Mouse (Mus musculus): ENCODE results near the gene Cdkn2d. TPM values are rescaled to one million over a fixed set of nuclear protein-coding genes. Genes with fewer than 3 reads are reported as not detected.
"Not testable (repeated sequence)": the region's sequence is repeated elsewhere in the genome, so short reads cannot be mapped to it uniquely, and the experiment has no call there.

The Cdkn2d gene
- 10 to 100 TPM; 66.6 to 73.9 TPM for total RNA-seq (2021)

DNA sequence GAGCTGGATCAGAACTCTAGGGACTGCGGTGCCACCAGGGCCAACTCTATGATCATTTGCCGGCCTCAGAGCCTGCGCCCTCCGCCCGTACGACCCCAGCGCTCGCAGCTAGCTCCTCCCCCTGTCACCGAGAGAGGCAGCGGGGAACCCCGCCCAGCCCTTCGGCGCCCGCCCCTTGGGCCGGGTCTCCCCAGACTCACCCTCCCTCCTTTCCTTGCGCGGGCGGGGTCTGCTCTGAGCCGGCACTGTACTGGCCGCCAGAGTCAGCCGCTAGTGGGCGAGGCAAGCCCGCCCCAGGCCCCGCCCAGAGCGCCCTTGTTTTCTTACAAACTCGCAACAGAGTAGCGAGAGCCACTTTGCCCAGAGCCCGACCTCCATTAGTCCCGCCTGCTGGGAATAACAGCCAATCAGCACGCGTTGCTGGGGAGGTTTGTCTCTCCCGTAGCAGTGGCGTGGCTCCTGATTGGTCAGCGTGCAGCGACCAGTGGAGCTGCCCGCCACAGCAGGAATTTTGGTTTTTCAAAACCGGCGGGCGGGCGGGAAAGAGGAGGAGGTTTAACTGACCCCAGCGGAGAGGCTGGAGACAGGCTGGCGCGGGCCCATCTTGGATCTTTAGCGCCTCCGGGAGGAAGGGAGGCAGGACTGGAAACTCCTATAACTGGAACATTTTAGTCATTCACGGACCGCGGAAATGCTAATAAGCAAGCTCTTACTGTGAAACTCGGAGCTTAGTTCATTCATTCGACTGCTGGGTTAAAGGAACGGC lies at the start of gene Cdkn2d:
Gene Cdkn2d (minus strand): TSS at position 386 of the 766 bp plus-strand sequence.
- intact Hi-C loops (cut with DNase I) = no loop called here
- DNase-seq (ENCODE audit: extremely low spot score in 1 of 2, low spot score in 2 of 2) = peak; percentile 99 to 100

DNA sequence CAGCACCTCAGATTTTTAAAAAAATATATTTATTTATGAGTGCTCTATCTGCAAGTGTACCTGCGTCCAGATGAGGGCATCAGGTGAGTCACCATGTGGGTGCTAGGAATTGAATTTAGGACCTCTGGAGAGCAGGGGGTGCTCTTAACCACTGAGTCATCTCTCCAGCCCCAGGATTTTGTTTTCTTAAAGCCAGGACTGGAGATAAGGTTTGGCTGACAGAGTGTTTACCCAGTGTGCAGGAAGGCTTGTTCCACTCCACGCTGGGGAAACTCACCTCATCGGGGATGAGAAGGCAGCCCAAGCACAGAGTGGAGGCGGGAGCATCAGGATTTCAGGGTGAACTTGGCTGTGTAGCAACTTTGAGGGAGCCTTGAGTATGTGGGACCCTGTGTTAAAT lies 49.2 kb upstream of the Cdkn2d start:
- DNase-seq (ENCODE audit: extremely low spot score in 1 of 2, low spot score in 2 of 2) = no peak
- intact Hi-C loops (cut with DNase I) = no loop called here

- DNase-seq (ENCODE audit: extremely low spot score in 1 of 2, low spot score in 2 of 2) = peak in 1 of 2 experiments; percentile 30
- intact Hi-C loops (cut with DNase I) = no loop called here
These were observed 46.4 kb upstream of the Cdkn2d start for GRCm38 (mm10) chr9:21337652-21338051.

DNA sequence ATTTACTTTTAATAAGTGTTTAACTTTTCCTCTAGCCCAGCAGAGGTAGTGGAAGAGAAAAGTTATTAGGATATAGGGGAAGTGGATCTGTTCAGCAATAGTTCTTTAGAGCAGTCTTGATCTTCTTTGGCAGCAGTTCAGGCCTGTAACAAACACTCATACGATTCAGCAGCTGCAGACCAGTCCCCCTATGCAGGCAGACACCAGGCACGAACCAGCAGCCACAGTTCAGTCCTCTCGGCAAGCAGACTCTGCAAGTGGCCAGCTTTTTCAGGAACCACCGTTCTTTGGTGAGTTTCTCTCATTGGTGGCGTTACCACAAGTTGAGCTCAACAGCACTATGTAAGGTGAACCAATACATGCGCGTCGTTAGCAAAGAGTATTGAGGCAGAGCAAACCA lies 45.3 kb upstream of the Cdkn2d start:
- no peak for DNase-seq (ENCODE audit: extremely low spot score in 1 of 2, low spot score in 2 of 2)
- intact Hi-C loops (cut with DNase I) = no loop called here

DNA sequence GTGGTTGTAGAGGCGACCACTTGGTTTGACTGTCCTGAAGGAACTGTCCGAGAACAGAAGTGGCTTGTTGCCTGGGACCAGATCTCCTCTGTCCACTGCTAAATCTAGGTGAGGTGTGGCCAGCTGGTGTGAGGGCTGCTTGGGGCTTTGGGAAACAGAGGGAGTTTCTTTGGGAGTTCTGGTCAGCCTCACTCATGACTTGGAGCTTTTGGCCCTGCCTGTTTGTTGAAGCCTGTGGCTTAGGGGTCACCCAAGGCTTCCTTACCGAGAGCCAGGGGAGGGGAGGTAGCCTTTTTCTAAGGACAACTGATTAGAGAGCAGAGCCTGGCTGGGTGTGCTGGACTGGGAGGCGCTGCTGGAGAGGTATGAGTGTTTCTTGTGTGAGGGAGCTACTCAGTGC lies 44.2 kb upstream of the Cdkn2d start:
- no peak for DNase-seq (ENCODE audit: extremely low spot score in 1 of 2, low spot score in 2 of 2)
- intact Hi-C loops (cut with DNase I) = no loop called here

GRCm38 (mm10) chr9:21334747-21335146 lies 43.5 kb upstream of the Cdkn2d start:
- intact Hi-C loops (cut with DNase I) = no loop called here

GRCm38 (mm10) chr9:21333523-21333922 lies 42.3 kb upstream of the Cdkn2d start:
- intact Hi-C loops (cut with DNase I) = no loop called here
- no peak for DNase-seq (ENCODE audit: extremely low spot score in 1 of 2, low spot score in 2 of 2)

More at GRCm38 (mm10) chr9:21334747-21335146, 43.5 kb upstream of the Cdkn2d start:
- no peak for DNase-seq (ENCODE audit: extremely low spot score in 1 of 2, low spot score in 2 of 2)

DNA sequence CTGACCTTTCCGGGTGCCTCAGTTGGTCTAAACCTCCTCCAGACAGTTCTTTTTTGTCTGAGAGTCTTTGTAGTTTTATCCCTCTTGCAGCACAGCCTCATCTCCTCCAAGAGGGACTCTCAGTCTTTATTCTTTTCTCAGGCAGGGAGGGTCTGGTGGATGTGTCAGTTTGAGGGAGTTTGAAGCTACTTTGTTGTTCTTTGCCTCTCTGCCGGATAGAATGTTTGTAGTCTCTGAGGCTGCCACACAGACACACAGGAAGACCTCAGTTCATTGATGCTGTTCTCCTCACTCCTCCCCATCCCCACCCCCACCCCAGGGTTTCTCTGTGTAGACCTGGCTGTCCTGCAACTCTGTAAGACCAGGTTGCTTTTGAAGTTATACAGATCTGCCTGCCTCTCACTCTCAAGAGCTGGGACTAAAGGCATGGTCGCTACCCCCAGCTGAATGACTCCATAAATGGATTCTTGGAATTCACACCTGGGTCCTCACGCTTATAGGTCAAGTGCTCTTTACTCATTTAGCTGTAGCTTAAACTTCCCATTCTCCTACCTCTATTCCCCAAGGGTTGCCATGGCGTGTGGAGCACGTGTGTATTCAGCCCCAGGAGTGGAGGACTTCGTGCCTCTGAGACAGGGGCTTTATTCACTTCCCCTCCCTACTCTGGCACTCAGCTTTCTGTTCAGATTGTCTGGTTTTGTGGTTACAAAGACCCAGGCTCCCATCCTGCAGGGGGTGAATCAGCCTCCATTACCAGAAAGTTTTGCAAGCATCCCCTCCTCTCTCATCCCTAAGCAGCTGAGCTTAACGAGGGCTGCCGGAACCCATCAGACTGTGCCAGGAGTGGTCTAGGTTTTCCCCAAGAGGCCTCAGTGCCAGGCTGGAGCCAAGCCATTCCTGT lies 41.2 kb upstream of the Cdkn2d start:
- DNase-seq (ENCODE audit: extremely low spot score in 1 of 2, low spot score in 2 of 2) = no peak
- intact Hi-C loops (cut with DNase I) = no loop called here

DNA sequence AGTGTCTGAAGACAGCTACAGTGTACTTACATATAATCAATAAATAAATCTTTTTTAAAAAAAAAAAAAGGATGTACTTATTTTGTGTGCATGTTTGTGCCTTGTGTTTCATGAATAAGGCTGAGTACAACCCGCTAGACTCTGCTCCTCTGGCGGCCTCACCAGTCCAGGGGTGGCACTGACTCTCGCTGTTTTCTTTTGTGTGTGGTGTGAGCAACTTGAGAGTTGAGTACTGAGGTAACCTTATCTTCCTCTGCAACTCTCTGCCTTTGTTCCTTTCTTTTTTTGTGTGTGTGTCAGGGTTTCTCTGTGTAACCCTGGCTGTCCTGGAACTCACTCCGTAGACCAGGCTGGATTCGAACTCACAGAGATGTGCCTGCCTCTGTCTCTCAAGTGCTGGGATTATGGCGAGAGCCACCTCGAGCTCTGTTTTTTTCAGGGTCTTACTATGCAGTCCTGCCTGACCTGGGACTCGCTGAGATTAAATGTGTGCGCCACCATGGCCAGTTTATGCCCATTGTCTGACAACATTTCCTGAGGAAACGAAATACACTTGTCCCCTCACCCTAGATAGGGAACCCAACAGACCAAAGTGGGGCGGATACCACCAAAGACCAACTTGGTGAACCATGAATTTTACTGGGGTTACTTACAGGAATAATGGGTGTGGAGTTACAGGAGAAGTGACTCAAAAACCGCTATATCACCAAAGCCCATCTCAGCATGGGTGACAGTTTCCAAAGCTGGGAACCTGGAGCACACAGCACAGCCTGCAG lies 40.3 kb upstream of the Cdkn2d start:
- intact Hi-C loops (cut with DNase I) = no loop called here
- DNase-seq (ENCODE audit: extremely low spot score in 1 of 2, low spot score in 2 of 2) = no peak

DNA sequence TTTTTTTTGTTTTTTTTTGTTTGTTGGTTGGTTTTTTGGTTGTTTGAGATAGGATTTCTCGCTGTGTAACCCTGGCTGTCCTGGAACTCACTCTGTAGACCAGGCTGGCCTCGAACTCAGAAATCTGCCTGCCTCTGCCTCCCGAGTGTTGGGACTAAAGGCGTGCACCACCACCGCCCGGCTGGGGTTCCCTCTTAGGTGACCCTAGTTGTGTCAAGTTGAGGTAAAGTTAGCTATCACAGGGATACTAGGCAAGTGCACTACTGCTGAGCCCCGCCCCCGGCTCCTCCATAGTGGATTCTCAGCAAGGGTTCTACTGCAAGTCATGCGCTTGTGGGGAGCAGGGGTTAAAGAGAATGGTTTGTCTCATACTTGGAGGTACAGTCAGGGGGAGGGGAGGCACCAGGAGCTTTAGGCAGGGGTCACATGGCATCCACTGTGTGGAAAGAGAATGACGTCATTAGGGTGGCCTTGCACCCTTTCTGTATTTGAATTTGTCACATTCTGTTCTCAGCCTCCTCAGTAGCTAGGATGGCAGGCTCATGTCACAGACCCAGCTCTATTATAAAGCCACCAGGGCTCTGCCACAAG lies 38.6 kb upstream of the Cdkn2d start:
- no peak for DNase-seq (ENCODE audit: extremely low spot score in 1 of 2, low spot score in 2 of 2)
- intact Hi-C loops (cut with DNase I) = no loop called here

DNA sequence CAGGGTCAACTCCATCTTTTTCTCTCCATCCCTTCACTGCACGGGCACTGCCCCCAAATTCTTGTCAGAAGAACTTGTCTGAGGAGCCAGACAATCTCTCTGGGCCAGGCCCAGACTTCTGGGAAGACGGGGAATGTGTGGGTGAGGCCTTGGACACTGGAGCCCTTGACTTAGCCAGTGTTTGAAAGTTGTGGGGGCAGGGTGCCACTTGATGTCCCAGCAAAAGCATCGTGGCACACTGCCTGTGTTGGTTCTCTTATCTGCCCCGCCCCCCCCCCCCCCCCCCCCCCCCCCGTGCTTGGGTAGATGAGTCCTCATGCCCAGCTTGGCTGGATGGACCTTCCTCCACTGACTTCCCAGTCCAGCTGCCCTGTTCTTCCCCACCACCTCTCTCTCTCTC lies 37.8 kb upstream of the Cdkn2d start:
- intact Hi-C loops (cut with DNase I) = no loop called here
- DNase-seq (ENCODE audit: extremely low spot score in 1 of 2, low spot score in 2 of 2) = no peak

- intact Hi-C loops (cut with DNase I) = no loop called here
- DNase-seq (ENCODE audit: extremely low spot score in 1 of 2, low spot score in 2 of 2) = no peak
These were observed 36.8 kb upstream of the Cdkn2d start for GRCm38 (mm10) chr9:21328041-21328440.

DNA sequence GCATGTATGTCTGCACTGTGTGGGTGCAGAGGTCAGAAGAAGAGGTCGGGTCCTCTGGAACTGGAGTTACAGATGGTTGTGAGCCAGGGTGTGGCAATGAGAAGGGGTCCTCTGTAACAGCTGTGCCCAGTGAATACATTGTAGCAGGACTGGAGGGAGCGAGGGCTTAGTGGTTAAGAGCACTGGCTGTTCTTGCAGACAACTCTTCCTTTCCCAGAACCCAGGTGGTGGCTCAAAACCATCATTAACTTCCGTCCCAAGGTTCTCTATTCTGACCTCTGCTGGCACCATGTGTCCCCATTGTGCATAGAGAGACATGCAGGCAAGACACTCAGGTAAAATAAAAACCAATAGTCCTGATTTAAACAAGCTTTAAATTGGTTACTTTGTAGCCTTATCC lies 36.4 kb upstream of the Cdkn2d start:
- no peak for DNase-seq (ENCODE audit: extremely low spot score in 1 of 2, low spot score in 2 of 2)
- intact Hi-C loops (cut with DNase I) = no loop called here

DNA sequence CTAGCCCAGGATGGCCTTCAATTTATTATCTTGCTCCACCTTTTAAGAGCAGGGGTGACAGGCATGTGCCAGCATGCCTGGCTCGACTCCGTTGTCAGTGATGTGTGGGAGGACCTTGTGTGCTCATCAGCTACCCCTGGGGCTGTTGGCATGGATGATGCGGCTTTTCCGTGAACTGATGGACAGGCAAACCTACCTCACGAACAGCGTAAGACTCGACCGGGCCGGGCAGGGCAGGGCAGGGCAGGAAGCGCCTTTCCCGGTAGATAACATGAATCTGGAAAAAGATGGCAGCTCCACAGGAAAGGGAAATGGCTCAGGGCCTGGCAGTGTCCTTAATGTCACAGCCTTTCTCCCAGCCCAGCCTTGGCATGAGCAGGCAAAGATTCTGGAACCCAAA lies 33.1 kb upstream of the Cdkn2d start:
- intact Hi-C loops (cut with DNase I) = no loop called here

GRCm38 (mm10) chr9:21322917-21323297 lies 31.7 kb upstream of the Cdkn2d start:
- intact Hi-C loops (cut with DNase I); DNase-seq (ENCODE audit: extremely low spot score in 1 of 2, low spot score in 2 of 2): not testable (repeated sequence)

More for the DNA sequence above, 33.1 kb upstream of the Cdkn2d start:
- DNase-seq (ENCODE audit: extremely low spot score in 1 of 2, low spot score in 2 of 2) = no peak

- DNase-seq (ENCODE audit: extremely low spot score in 1 of 2, low spot score in 2 of 2) = no peak
- intact Hi-C loops (cut with DNase I) = no loop called here
These were observed 31.2 kb upstream of the Cdkn2d start for GRCm38 (mm10) chr9:21322211-21322916.

GRCm38 (mm10) chr9:21321513-21321835 lies 30.3 kb upstream of the Cdkn2d start:
- peak in 1 of 2 experiments; percentile 62 for DNase-seq (ENCODE audit: extremely low spot score in 1 of 2, low spot score in 2 of 2)
- intact Hi-C loops (cut with DNase I) = no loop called here

Data from left cerebral cortex, postnatal 10 days (tissue).